Mouse (Mus musculus): ENCODE results near the gene Ddn. TPM values are rescaled to one million over a fixed set of nuclear protein-coding genes. Genes with fewer than 3 reads are reported as not detected.

Gene Ddn
- polyA plus RNA-seq, 1 experiment from 2014 or later = 0.74 TPM

DNA sequence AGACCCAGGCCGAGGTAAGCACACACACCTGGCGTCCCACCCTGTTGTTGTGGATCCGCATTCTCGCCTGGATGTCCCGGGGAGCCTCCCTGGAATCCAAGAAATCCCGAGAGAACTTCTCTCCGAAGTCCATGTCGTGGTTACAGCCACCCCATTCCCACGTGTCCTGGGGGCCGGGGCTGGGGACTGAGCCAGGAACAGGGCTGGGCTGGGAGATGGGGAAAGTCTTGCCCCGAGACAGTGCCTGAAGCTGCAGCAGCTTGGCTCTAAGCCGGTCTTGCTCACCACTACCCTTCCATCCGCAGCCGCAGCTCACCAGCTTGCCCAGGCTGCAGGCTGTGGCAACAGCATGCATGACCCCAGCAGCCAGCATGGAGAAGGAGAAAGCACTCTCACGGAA, 35.2 kb downstream of the Ddn start:
- H3K4me3 ChIP-seq (ENCODE audit: low read depth, low read length) = no peak overlapping the region
- ATAC-seq (ENCODE audit: low FRiP score) (no peak), DNase-seq (ENCODE audit: low spot score, missing footprints) (peak; percentile 88)
- peaks cover 88% of the 10 kb centered on the region for H3K27me3 ChIP-seq (ENCODE audit: control insufficient read depth, insufficient read depth, low read length)
- no peak overlapping the region for H3K9ac ChIP-seq (ENCODE audit: low read length)
- H3K4me1 ChIP-seq (ENCODE audit: control insufficient read depth, insufficient read depth, low read length) = peaks cover 18% of the 10 kb centered on the region
- no peak overlapping the region for H3K27ac ChIP-seq (ENCODE audit: low read depth, low read length)
- H3K36me3 ChIP-seq (ENCODE audit: control insufficient read depth, insufficient read depth, low read length) = no peaks in the 10 kb centered on the region
- no peak overlapping the region for H3K4me2 ChIP-seq
- no peaks in the 10 kb centered on the region for H3K9me3 ChIP-seq (ENCODE audit: control insufficient read depth, low read length)
- WGBS = 16% methylated on average over 15 of the region's 15 CpGs

DNA sequence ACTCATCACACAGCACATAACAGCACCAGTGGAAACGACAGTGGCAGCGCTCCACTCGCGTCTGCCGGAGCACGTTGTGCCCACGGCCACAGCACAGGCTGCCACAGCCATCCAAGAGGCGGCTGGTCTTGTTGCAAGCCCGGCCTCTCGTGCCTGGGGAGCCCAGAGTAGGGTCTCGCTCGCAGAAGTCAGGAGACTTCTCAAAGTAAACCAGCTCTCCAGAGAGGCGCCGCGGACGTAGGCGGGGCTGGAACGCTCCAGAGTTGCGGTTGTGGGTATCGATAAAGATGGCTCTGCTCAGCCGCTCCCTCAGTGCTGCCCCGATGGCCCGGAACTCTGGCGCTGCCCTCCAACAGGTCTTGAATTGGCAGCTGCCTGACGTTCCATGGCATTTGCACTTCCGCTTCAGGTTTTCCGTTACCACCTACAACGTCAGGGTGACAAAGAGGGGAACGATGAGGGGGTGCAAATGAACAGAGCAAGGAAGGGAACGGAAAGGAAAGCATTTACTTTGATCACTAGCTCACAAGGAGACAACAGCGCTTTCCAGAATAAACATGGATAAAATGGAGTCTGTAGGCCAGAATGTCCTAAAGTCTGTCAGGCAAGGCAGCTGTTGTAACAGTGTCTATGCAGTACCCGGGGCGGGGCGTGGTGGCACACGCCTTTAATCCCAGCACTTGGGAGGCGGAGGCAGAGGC, 36.6 kb downstream of the Ddn start:
- Histone ChIP-seq H3K9ac (ENCODE audit: low read length) (peak overlapping the region; percentile 33; the same call in 1 of the 2 replicates), H3K27ac (ENCODE audit: low read depth, low read length) (no peak overlapping the region), H3K4me2 (peak overlapping the region; percentile 37), H3K27me3 (ENCODE audit: control insufficient read depth, insufficient read depth, low read length) (peaks cover 74% of the 10 kb centered on the region), H3K36me3 (ENCODE audit: control insufficient read depth, insufficient read depth, low read length) (no peaks in the 10 kb centered on the region), H3K4me3 (ENCODE audit: low read depth, low read length) (peak overlapping the region; percentile 17; the same call in 1 of the 2 replicates), H3K4me1 (ENCODE audit: control insufficient read depth, insufficient read depth, low read length) (peaks cover 15% of the 10 kb centered on the region), H3K9me3 (ENCODE audit: control insufficient read depth, low read length) (no peaks in the 10 kb centered on the region)
- DNase-seq (ENCODE audit: low spot score, missing footprints) (peak; percentile 92), ATAC-seq (ENCODE audit: low FRiP score) (no peak)
- WGBS = 3% methylated on average over 36 of the region's 36 CpGs

DNA sequence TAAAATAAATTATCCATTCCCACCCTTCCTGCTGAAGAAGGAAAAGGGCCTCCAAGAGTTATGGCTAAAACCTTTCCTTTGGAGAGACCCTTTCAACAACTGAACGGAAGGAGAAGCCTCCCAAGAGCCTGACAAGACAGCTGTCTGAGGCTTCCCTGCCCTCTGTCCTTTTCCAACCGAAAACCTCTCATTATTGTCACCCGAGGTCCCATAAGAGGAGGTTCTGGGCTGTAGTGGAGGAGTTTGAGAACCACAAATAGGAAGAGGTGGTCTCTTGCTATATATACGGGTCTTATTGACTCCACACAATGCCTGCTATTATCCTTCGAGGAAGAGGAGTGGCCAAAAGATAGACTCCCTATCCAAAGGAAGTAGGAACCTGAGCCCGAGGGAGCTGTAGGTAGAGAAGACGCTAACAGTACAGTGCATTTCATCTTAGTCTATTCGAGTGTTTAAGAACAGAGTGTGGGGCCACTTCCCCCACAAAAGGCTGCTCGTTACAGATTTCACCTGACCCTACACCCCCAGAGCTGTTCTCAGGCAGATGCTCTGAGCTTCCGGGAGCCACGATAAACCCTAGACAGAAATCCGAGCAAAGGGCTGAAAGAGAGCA, 37.4 kb downstream of the Ddn start:
- Histone ChIP-seq H3K27me3 (ENCODE audit: control insufficient read depth, insufficient read depth, low read length) (peaks cover 67% of the 10 kb centered on the region), H3K4me2 (no peak overlapping the region), H3K4me3 (ENCODE audit: low read depth, low read length) (0 out of 2 replicates have a peak overlapping the region, but pooled peaks have one; percentile 17), H3K9ac (ENCODE audit: low read length) (0 out of 2 replicates have a peak overlapping the region, but pooled peaks have one; percentile 33), H3K27ac (ENCODE audit: low read depth, low read length) (no peak overlapping the region), H3K4me1 (ENCODE audit: control insufficient read depth, insufficient read depth, low read length) (peaks cover 11% of the 10 kb centered on the region), H3K9me3 (ENCODE audit: control insufficient read depth, low read length) (no peaks in the 10 kb centered on the region), H3K36me3 (ENCODE audit: control insufficient read depth, insufficient read depth, low read length) (no peaks in the 10 kb centered on the region)
- 8% methylated on average over 12 of the region's 12 CpGs for WGBS
- DNase-seq (ENCODE audit: low spot score, missing footprints) = peak; percentile 89
- ATAC-seq (ENCODE audit: low FRiP score) = no peak

DNA sequence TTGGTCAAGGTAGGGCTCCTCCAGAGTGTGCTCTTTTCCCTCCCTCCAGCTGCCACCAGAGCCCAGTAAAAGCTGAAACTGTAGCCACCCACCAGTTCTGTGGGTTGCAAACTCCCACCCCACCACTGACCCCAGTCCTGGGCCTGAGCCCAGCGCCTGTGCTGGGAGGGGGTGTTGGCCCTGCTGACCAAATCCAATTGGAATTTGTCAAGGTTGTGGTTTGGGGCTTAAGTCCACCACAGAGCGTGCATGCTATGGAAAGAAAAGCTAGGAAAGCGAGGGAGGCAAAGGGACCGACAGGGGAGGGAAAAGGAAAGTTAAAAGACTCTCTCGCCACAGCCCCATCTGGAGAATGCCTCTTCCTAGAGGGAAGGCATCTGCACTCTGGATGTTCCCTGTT, 41.0 kb downstream of the Ddn start:
- Histone ChIP-seq H3K9me3 (ENCODE audit: control insufficient read depth, low read length) (no peaks in the 10 kb centered on the region), H3K4me2 (no peak overlapping the region), H3K36me3 (ENCODE audit: control insufficient read depth, insufficient read depth, low read length) (no peaks in the 10 kb centered on the region), H3K9ac (ENCODE audit: low read length) (no peak overlapping the region), H3K4me1 (ENCODE audit: control insufficient read depth, insufficient read depth, low read length) (peaks cover 5% of the 10 kb centered on the region), H3K27me3 (ENCODE audit: control insufficient read depth, insufficient read depth, low read length) (peaks cover 39% of the 10 kb centered on the region), H3K27ac (ENCODE audit: low read depth, low read length) (no peak overlapping the region), H3K4me3 (ENCODE audit: low read depth, low read length) (no peak overlapping the region)
- peak; percentile 81 for DNase-seq (ENCODE audit: low spot score, missing footprints)
- 18% methylated on average over 5 of the region's 5 CpGs for WGBS
- ATAC-seq (ENCODE audit: low FRiP score) = no peak

DNA sequence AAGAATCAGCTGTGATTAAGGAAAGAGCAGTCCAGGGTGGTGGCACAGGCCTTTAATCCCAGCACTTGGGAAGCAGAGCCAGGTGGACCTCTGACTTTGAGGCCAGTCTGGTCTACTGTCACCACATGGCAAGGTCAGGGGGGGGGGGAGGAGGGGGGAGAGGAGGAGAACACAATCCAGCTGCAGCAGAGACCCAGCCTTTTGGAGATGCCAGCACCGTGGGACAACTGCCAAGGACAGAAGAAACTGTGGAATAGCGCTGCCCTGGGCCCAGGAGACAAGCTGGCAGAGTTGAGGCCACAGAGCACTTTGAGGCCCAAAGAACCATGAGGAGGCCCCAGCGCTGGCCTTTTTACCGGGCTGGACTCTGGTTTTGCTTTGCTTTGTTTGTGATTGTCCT, 43.4 kb downstream of the Ddn start:
- DNase-seq (ENCODE audit: low spot score, missing footprints) = no peak
- H3K9ac ChIP-seq (ENCODE audit: low read length) = no peak overlapping the region
- H3K9me3 ChIP-seq (ENCODE audit: control insufficient read depth, low read length) = no peaks in the 10 kb centered on the region
- H3K4me1 ChIP-seq (ENCODE audit: control insufficient read depth, insufficient read depth, low read length) = peaks cover 10% of the 10 kb centered on the region
- H3K27ac ChIP-seq (ENCODE audit: low read depth, low read length) = no peak overlapping the region
- WGBS = 65% methylated on average over 4 of the region's 4 CpGs
- H3K36me3 ChIP-seq (ENCODE audit: control insufficient read depth, insufficient read depth, low read length) = no peaks in the 10 kb centered on the region
- ATAC-seq (ENCODE audit: low FRiP score) = no peak
- H3K27me3 ChIP-seq (ENCODE audit: control insufficient read depth, insufficient read depth, low read length) = peaks cover 16% of the 10 kb centered on the region
- H3K4me2 ChIP-seq = no peak overlapping the region
- no peak overlapping the region for H3K4me3 ChIP-seq (ENCODE audit: low read depth, low read length)

DNA sequence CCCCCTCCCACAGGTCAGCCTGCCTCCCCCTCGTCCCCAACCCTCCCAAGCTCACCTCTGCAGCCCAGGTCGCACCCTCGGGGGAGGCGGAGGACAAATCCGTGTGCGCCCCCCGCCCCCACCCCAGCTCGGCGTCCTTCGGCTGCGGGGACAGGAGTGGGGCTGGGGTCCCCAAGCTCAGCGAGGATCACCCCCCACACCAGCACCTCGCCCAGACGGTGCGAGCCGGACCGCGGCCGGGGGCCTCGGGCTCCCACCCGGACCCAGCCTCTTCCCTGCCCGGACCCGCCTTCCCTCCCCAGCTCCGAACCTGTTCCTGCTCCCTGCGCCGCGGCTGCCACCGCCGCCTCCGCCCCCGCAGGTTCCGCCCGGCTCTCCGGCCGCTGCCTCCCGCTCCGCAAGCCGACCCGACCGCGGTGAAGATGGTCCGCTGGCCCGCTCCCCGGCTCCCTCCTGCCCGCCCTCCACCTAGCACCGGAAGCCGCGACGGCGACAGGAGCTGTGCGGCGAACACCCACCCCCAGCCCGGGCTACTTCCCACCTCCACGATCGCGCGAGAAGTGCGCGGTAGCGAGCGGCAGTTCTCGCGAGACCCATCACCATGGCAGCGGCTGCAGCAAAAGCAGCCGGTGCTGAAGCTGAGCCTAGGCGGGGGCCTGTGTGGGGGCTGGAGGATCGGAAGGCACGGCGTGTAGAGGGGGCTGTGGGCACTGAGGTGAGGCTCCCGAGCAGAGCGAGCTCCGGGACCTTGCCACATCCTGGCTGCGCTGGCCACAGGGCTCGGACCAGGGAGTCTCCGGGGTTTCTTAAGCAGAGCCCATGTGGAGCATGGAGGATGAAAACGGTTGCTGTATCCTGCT, 46.4 kb downstream of the Ddn start, which contains the start of gene Arf3:
TSS of gene Arf3 (minus strand) at position 545 of the 860 bp plus-strand sequence.
- no peaks in the 10 kb centered on the region; the same call in 1 of the 2 replicates for H3K36me3 ChIP-seq (ENCODE audit: control insufficient read depth, insufficient read depth, low read length)
- H3K4me1 ChIP-seq (ENCODE audit: control insufficient read depth, insufficient read depth, low read length) = peaks cover 10% of the 10 kb centered on the region
- no peaks in the 10 kb centered on the region for H3K9me3 ChIP-seq (ENCODE audit: control insufficient read depth, low read length)
- H3K4me3 ChIP-seq (ENCODE audit: low read depth, low read length) = peak within 1 kb of the TSS; percentile 99
- H3K27ac ChIP-seq (ENCODE audit: low read depth, low read length) = peak within 1 kb of the TSS; percentile 75
- H3K4me2 ChIP-seq = peak within 1 kb of the TSS; percentile 82
- peaks cover 9% of the 10 kb centered on the region for H3K27me3 ChIP-seq (ENCODE audit: control insufficient read depth, insufficient read depth, low read length)
- H3K9ac ChIP-seq (ENCODE audit: low read length) = peak within 1 kb of the TSS; percentile 93
- DNase-seq (ENCODE audit: low spot score, missing footprints) (peak; percentile 99), ATAC-seq (ENCODE audit: low FRiP score) (peak; percentile 94)
- WGBS = under 1% methylated on average over 60 of the region's 76 CpGs

DNA sequence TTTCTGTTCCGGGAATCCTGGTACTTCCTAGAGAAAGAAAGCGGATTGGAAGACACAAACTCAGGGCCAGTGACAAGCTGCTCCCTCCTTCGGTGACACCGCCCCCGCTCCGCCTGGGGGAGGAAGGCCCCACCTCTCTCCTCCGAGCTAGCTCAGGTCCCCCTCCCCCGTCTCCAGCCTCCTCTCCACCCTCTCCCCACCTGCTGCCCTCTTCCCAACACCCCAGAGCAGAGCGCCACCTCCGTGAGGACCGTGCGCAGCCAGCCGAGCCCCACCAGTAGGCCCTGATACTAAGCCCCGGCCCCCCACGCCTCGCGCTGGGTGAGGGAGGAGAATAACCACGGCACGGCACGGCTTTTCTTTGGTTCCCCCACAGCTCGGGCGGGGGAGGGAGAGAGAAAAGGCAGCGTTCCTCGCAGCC, 47.1 kb downstream of the Ddn start:
- DNase-seq (ENCODE audit: low spot score, missing footprints) = peak; percentile 95
- Histone ChIP-seq H3K4me3 (ENCODE audit: low read depth, low read length) (peak overlapping the region; percentile 99), H3K27me3 (ENCODE audit: control insufficient read depth, insufficient read depth, low read length) (peaks cover 9% of the 10 kb centered on the region), H3K4me2 (peak overlapping the region; percentile 82), H3K36me3 (ENCODE audit: control insufficient read depth, insufficient read depth, low read length) (no peaks in the 10 kb centered on the region; the same call in 1 of the 2 replicates), H3K4me1 (ENCODE audit: control insufficient read depth, insufficient read depth, low read length) (peaks cover 10% of the 10 kb centered on the region), H3K27ac (ENCODE audit: low read depth, low read length) (peak overlapping the region; percentile 75), H3K9ac (ENCODE audit: low read length) (peak overlapping the region; percentile 93), H3K9me3 (ENCODE audit: control insufficient read depth, low read length) (no peaks in the 10 kb centered on the region)
- peak; percentile 74 for ATAC-seq (ENCODE audit: low FRiP score)
- WGBS = under 1% methylated on average over 23 of the region's 24 CpGs

DNA sequence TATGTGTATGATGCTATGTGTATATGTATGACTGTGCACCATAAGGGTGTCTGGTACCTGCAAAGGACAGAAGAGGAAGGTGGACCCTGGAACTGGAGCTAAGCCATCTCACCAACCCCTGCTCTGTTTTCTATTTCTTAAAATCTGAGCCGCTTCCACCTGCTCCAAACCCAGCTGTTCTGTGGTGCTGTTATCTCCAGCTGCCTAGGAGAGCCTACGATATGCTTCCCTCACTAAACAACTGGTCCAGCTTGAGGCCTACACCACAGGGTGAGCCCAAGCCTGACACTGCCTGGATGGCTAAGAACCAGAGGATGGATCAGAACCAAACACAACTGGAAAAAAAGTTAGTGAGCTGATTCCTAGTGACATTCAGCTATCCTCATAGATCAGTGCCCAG, 55.2 kb downstream of the Ddn start:
- DNase-seq (ENCODE audit: low spot score, missing footprints) = peak; percentile 0
- Histone ChIP-seq H3K4me1 (ENCODE audit: control insufficient read depth, insufficient read depth, low read length) (no peaks in the 10 kb centered on the region), H3K9me3 (ENCODE audit: control insufficient read depth, low read length) (no peaks in the 10 kb centered on the region), H3K4me2 (no peak overlapping the region), H3K4me3 (ENCODE audit: low read depth, low read length) (no peak overlapping the region), H3K36me3 (ENCODE audit: control insufficient read depth, insufficient read depth, low read length) (no peaks in the 10 kb centered on the region; the same call in 1 of the 2 replicates), H3K27me3 (ENCODE audit: control insufficient read depth, insufficient read depth, low read length) (no peaks in the 10 kb centered on the region), H3K9ac (ENCODE audit: low read length) (no peak overlapping the region), H3K27ac (ENCODE audit: low read depth, low read length) (no peak overlapping the region)
- 93% methylated on average over 2 of the region's 2 CpGs for WGBS
- no peak for ATAC-seq (ENCODE audit: low FRiP score)
